Mouse (Mus musculus) C2C12 (cell line): ENCODE measurements around the gene Osm.

ENCODE experiments used
- CTCF ChIP-seq: IDR thresholded peaks from one replicate; pipeline ENCODE4 v1.5.1; 2011; ENCODE audit not compliant: control insufficient read depth, insufficient read depth, insufficient read length
- FOSL1 ChIP-seq: IDR thresholded peaks from one replicate; pipeline ENCODE4 v1.8.0; 2011; ENCODE audit warnings: mild to moderate bottlenecking, low read length; ENCODE audit not compliant: poor library complexity, insufficient read depth, severe bottlenecking
- USF1 ChIP-seq: IDR thresholded peaks from one replicate; pipeline ENCODE4 v1.6.1; 2011; ENCODE audit warnings: low read depth, mild to moderate bottlenecking, control low read depth, moderate library complexity

DNA sequence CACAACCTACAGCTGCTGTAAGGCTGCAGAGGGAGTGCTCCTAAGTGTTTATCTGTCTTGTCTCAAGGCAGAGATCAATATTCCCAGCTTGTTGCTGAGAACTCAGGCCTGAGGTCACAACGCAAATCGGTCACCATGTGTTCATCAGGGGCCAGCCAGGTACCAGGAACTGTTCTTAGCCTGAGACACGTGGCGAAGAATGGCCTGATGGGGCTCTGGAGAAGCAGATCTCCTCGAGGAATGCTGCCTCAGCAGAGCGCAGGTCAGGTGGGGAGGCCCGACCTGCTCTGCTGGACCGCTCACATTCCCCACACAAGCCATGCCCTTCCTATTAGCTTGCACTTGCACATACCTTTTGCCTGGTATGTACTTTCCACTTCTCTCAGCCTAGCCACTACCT, 39.6 kb upstream of the Osm start:
- TF ChIP-seq CTCF: no peak
- no peak for TF ChIP-seq FOSL1
- TF ChIP-seq USF1: no peak
